Mouse (Mus musculus) spleen, adult 12 weeks (tissue): ENCODE data around the gene Gm20388.
"Not testable (repeated sequence)": the region's sequence is repeated elsewhere in the genome, so short reads cannot be mapped to it uniquely, and the experiment has no call there.

Experiments
- DNase-seq: peaks from one replicate; pipeline ENCODE4 v3.0.0; 2022; ENCODE audit warnings: low spot score

Gene Gm20388

DNA sequence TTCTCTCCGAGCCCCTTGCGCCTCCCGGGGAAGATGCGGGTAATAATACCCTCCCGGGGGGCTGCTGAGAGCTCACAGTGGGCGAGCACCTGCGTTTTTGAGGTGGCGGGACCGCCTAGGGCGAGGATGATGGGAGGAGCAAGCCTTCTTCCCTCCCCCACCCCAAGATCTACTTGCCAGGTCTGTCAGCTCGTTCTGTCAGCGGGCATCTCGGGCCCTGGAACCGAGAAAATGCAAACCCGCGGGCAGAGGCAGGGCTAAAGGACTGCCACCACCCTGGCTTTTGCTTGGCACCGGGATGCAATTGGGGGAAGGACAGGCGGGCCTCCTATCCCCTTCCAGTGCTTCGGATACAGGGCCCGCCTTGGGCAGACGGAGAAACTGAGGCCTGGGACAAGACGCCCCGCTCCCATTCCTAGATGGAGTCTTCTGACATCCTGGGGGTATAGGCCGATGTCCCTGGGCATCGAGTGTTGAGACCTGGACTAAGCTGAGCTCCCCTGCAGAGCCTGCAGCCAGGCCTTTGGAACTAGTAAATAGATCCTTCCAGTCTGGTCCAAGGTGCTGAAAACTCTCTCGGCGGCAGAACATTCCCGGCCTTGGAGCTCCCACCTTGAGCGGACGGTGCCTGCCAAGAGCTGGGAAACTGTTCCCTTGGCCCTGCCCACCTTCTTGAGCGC, 1742.8 kb downstream of the Gm20388 start:
- no peak for DNase-seq

GRCm38 (mm10) chr8:121654131-121654530, 1743.5 kb downstream of the Gm20388 start:
- DNase-seq: no peak

- DNase-seq: no peak
These were observed 1744.4 kb downstream of the Gm20388 start for GRCm38 (mm10) chr8:121654966-121655494.

DNA sequence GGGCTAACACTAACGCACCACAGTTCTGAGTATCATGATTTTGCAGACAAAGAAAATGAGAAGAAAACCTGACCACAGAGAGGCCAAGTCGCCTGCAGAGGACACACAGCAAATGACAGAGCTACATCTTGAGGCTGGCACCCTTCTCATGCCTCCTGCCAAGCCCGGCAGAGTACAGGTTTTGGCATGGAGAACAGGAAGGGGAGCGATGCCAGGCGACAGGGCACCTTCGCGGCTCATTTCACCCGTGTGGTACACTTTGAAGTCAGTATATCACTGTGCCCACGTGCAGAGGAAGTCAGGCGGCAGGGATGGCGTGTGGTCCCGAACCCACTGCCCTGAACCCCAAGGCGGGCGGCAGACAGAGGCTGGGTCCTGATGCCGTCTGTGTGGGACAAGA, 1750.0 kb downstream of the Gm20388 start:
- DNase-seq: no peak

GRCm38 (mm10) chr8:121661631-121662357, 1751.2 kb downstream of the Gm20388 start:
- no peak for DNase-seq

GRCm38 (mm10) chr8:121663101-121663500, 1752.5 kb downstream of the Gm20388 start:
- no peak for DNase-seq

DNA sequence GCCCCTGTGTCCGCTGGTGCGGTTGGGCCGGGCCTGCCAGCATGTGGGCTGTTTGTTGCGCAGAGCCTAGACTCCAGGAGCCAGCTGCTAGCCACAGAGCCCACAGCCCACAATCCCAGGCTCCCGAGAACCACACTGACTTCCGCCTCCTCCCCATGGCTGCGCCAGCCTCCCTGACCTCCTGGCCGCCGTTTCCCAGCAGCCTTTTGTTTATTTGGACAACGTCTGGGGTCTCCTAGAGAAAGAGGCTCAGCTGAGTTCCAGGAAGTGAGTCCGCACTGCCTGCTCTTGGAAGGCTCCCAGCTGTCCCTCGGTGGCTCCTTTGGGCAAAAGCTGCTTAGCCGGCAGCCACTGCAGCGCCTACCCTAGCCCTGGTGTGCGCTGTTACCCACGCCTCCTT, 1754.7 kb downstream of the Gm20388 start:
- no peak for DNase-seq

DNA sequence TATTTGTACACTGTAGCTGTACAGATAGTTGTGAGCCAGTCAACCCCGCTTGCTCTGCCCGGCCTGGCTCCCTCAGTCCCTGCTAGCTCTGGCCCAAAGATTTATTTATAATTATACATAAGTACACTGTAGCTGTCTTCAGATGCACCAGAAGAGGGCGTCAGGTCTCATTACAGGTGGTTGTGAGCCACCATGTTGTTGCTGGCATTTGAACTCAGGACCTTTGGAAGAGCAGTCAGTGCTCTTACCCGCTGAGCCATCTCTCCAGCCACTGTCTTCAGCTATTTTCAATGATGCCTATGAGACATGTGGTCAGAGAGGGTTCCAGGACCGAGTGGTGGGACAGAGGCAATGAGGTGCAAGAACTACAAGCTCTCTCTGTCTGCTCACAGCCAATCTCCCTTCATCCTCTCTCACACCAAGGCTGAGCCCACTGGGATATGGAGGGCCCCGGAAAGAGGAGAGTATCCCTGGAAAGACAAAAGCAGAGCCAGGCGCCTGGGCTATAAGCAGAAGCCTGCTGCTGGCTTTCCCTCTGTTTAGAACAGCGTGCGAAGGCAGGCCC, 1757.4 kb downstream of the Gm20388 start:
- DNase-seq: not testable (repeated sequence)

GRCm38 (mm10) chr8:121668553-121668952, 1757.9 kb downstream of the Gm20388 start:
- no peak for DNase-seq

GRCm38 (mm10) chr8:121669208-121669607, 1758.6 kb downstream of the Gm20388 start:
- DNase-seq: no peak

GRCm38 (mm10) chr8:121673153-121673552, 1762.5 kb downstream of the Gm20388 start:
- no peak for DNase-seq

DNA sequence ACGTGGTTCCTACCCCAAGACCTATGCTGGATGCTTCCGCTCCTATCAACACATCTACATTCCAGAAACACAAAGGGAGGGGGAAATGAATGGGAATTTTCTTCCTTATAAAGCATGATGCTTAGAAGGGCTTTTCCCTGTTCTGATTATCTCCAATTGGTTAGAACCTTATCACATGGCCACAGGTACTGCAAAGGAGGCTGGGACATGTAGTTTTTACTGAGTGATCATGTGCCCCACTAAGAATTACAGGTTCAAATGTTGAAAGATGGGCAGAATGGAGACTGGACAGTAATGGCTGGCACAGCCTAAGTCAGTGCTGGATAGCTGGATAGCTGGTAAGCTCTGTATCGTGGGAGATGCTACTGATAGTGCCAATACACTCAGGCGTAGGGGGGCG, 1763.3 kb downstream of the Gm20388 start:
- no peak for DNase-seq

- DNase-seq: no peak
These were observed 1763.9 kb downstream of the Gm20388 start for GRCm38 (mm10) chr8:121674524-121674923.

GRCm38 (mm10) chr8:121675161-121675560, 1764.5 kb downstream of the Gm20388 start:
- DNase-seq: no peak

DNA sequence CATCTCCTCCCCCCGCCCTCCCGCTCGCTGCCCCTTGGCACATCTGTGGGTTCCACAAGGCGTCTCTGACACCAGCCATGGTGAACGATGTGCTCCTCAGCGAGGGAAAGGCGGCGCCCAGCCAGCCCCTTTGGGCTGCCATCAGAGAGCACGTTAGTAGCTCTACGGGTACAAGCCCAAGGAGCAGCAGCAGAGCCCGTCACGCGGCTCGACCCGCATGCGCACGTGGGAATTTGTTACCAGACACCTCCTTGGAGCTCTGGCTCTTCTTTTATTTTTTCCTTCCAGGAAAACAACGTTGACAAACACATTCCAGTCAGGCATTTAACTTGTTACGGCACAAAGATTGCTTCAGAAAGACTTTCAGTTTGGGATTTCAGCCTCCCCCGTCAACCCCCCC, 1765.1 kb downstream of the Gm20388 start:
- DNase-seq: no peak

- DNase-seq: no peak
These were observed 1768.1 kb downstream of the Gm20388 start for GRCm38 (mm10) chr8:121678696-121679095.

DNA sequence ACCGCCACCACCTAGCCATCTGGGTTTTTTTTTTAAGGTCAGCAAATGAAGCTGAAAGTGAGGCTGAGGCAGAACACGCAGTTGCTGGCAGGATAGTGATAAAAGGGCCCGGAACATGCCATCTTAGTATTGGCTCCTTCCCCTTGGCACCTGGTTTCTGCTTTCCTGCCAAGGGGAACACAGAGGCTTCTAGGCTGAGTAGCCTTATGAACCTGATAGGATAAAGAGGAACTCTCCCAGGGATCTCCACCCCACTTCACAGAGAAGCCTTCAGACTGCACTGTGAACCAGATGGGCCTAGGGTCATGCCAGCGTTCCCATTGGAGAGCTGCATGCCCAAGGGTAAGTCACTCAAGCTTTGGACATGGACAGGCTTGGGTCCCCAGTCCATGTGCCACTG, 1770.3 kb downstream of the Gm20388 start:
- no peak for DNase-seq

- DNase-seq: no peak
These were observed 1770.8 kb downstream of the Gm20388 start for GRCm38 (mm10) chr8:121681457-121681856.

DNA sequence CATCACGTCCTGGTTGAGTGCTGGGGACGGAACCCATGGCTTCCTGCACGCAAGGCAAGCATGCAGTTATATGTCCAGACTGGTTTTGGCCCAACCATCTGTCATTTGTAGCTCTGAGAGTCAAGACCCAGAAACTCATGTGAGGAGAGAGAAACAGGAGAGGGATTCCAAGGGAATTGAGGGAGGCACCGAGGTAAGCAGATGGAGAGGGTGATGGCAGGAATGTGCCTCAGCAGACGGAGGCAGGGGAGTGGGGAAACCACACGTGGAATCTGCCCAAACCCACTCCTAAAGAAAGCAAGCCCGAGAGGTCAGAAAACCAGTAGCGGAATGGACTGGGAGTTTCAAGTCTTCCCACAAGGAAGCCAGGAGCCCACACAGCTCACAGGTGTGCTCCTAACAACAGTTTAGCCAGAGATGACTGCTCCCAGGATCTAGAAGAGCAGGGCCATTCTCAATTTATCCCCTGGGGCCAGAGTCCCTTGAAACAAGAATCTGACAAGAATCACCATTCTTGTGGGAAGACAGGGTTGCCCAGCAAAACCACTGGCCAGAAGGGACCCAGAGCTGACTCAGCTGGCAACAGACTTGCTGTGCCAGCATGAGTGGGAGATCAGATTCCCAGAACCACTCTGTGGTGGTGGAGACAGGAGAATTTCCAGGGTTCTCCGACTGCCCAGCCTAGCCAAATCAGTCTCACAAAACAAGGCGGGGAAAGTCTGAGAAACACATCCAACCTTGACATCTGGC, 1772.6 kb downstream of the Gm20388 start:
- no peak for DNase-seq

DNA sequence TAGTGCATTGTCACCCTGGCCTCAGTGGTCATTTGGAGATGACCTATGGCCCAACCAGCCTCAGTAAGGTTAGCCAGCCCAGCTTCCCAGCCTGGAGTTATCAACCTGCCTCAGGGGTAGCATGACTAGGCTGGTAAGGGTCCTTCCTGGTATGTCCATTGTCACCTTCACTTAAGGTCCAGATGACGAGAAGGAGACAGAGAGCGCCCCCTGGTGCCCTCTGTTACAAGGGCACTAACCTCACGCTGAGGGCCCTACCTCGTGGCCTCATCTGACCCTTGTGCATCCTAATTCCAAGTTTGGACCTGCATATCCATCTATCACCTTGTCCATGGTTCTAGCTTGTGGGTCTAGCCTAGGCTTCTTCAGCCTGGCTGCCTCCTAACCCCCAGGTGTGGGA, 1774.8 kb downstream of the Gm20388 start:
- no peak for DNase-seq

GRCm38 (mm10) chr8:121687455-121688161, 1777.0 kb downstream of the Gm20388 start:
- no peak for DNase-seq

GRCm38 (mm10) chr8:121688496-121688895, 1777.9 kb downstream of the Gm20388 start:
- DNase-seq: no peak
